18 mouse cellular contexts compared by ENCODE assay signal in the genomic region with DNA sequence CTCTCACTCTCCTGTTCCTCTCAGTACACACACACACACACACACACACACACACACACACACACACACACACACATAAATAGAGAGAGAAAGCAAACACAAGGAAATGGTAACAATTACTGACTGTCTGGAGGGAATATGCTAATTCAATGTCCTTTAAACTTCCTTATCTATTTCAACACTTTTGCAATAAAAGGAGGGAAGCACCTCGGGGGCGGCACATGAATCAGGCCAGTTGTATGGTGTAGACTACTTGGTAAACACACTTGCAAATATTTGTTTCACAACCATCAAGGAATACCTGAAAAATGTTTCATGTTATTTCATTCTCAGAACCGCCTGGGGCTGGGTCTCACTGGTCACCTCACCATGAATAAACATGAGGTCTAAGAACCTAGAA. TPM values are rescaled to one million over a fixed set of nuclear protein-coding genes. Genes with fewer than 3 reads are reported as not detected.
A peak's percentile ranks its signal among the peaks of the same experiment; 100 is the strongest.
DNase-seq lines count a peak whose midpoint lies in the region; ATAC-seq and TF ChIP-seq lines count a peak whose summit lies in the region.
"Had no signal": no experiment of that assay in that cellular context is flagged by ENCODE, and none has a peak within 500 bp of the region (broad histone marks: within the 10 kb centered on the region; RNA-seq: fewer than 3 reads in every experiment).

No protein-coding gene starts in this region.

- no peak for TF ChIP-seq CTCF in bone marrow, adult 2 months (IDR thresholded peaks at IDR 0.05; ENCODE audit: control insufficient read depth, insufficient read depth, low read length)
- no peak for TF ChIP-seq CTCF in liver, adult 2 months (IDR thresholded peaks at IDR 0.05; ENCODE audit: low read depth, low read length)
- TF ChIP-seq CTCF in small intestine, adult 2 months (IDR thresholded peaks at IDR 0.05; ENCODE audit: extremely low read depth, insufficient read length, insufficient replicate concordance, low read depth, low read length): no peak
- TF ChIP-seq CTCF in layer of hippocampus, adult 2 months (conservative IDR thresholded peaks at IDR 0.05): no peak

- H3K4me3 ChIP-seq in bone marrow, adult 2 months (replicated peaks; ENCODE audit: control insufficient read depth, low read depth, low read length): no peak overlapping the region
- H3K4me3 ChIP-seq in liver, adult 2 months (ENCODE audit: insufficient read depth, low read depth, low read length): no peak overlapping the region
- no peak overlapping the region for H3K4me3 ChIP-seq in small intestine, adult 2 months (ENCODE audit: low read depth, low read length)
- no peak overlapping the region for H3K4me3 ChIP-seq in layer of hippocampus, adult 2 months
- H3K4me3 ChIP-seq: forebrain, embryonic 10.5 days; heart, embryonic 13.5 days; midbrain, embryonic 12.5 days; neural tube, embryonic 13.5 days had no signal

- peaks cover 55% of the 10 kb centered on the region for H3K79me2 ChIP-seq in liver, adult 2 months (ENCODE audit: control insufficient read depth, insufficient read depth, low read length)

- WGBS in bone marrow, adult 2 months: 30% methylated on average over 3 of the region's 3 CpGs
- 22% methylated on average over 3 of the region's 3 CpGs for WGBS in liver, adult 2 months
- WGBS in small intestine, adult 2 months: 32% methylated on average over 3 of the region's 3 CpGs

- no peaks in the 10 kb centered on the region for H3K36me3 ChIP-seq in liver, adult 2 months (ENCODE audit: control insufficient read depth, insufficient read depth, low read length)
- H3K36me3 ChIP-seq in small intestine, adult 2 months (ENCODE audit: control insufficient read depth, insufficient read depth, low read length): no peaks in the 10 kb centered on the region
- H3K36me3 ChIP-seq: forebrain, embryonic 10.5 days; heart, embryonic 13.5 days; midbrain, embryonic 12.5 days; neural tube, embryonic 13.5 days had no signal

- DNase-seq in kidney, adult 9 months: peak; percentile 15
- DNase-seq in kidney, postnatal 10 days: no peak
- DNase-seq in liver, adult 2 months (ENCODE audit: extremely low read depth, low read depth, low spot score): no peak
- DNase-seq in layer of hippocampus, adult 2 months (ENCODE audit: low spot score in 2 of 2): no peak
- DNase-seq: cerebellum, adult 9-11 months; gastrocnemius, postnatal 10 days; heart, postnatal 36 days; lung, adult 18-20 months; lung, postnatal 4 days; right cerebral cortex, postnatal 25 days; thymus, postnatal 36 days had no signal

- peaks cover 7% of the 10 kb centered on the region; the same call in 1 of the 2 replicates for H3K4me1 ChIP-seq in bone marrow, adult 2 months (ENCODE audit: control insufficient read depth, insufficient read depth, low read length)
- peaks cover 39% of the 10 kb centered on the region for H3K4me1 ChIP-seq in liver, adult 2 months (ENCODE audit: control insufficient read depth, insufficient read depth, low read length)
- H3K4me1 ChIP-seq in small intestine, adult 2 months (ENCODE audit: control insufficient read depth, insufficient read depth, insufficient read length, low read length): peaks cover 30% of the 10 kb centered on the region
- H3K4me1 ChIP-seq: midbrain, embryonic 12.5 days had no signal

- no peak for ATAC-seq in erythroid progenitor cell, adult 5-6 weeks (replicated peaks; ENCODE audit: low FRiP score, poor library complexity, severe bottlenecking)

- H3K27ac ChIP-seq in bone marrow, adult 2 months (ENCODE audit: control insufficient read depth, insufficient read depth, low read depth, low read length, poor library complexity): peak overlapping the region; percentile 88
- 0 out of 2 replicates have a peak overlapping the region, but pooled peaks have one; percentile 9 for H3K27ac ChIP-seq in liver, adult 2 months (replicated peaks; ENCODE audit: insufficient read depth, low read depth, low read length)
- 0 out of 2 replicates have a peak overlapping the region, but pooled peaks have one; percentile 54 for H3K27ac ChIP-seq in small intestine, adult 2 months (ENCODE audit: insufficient read depth, low read depth, low read length)
- no peak overlapping the region for H3K27ac ChIP-seq in layer of hippocampus, adult 2 months
- H3K27ac ChIP-seq: forebrain, embryonic 10.5 days; midbrain, embryonic 12.5 days had no signal

- H3K27me3 ChIP-seq in liver, adult 2 months (ENCODE audit: control insufficient read depth, insufficient read depth, low read length): no peaks in the 10 kb centered on the region
- no peaks in the 10 kb centered on the region for H3K27me3 ChIP-seq in small intestine, adult 2 months (ENCODE audit: control insufficient read depth, insufficient read depth, low read length)
- H3K27me3 ChIP-seq: heart, embryonic 13.5 days; midbrain, embryonic 12.5 days; neural tube, embryonic 13.5 days had no signal

- no peak overlapping the region for H3K9ac ChIP-seq in liver, adult 2 months (ENCODE audit: low read depth, low read length)
- H3K9ac ChIP-seq: heart, embryonic 13.5 days; midbrain, embryonic 12.5 days; neural tube, embryonic 13.5 days had no signal

- no peak for TF ChIP-seq POLR2A in bone marrow, adult 2 months (IDR thresholded peaks at IDR 0.05; ENCODE audit: borderline replicate concordance, control insufficient read depth, low read depth, low read length)
- no peak for TF ChIP-seq POLR2A in liver, adult 2 months (IDR thresholded peaks at IDR 0.05; ENCODE audit: extremely low read depth, insufficient read depth, low read length)
- no peak for TF ChIP-seq POLR2A in small intestine, adult 2 months (IDR thresholded peaks at IDR 0.05; ENCODE audit: low read depth, low read length)

RNA-seq across cellular contexts. Expression of a gene that starts 30.9 kb away (rescaled TPM):
- 0.56 and 0.87 TPM in 2 replicates for polyA plus RNA-seq in bone marrow, adult 2 months (2011; ENCODE audit: insufficient read depth, insufficient read length, low replicate concordance, missing spikeins)
- 232 and 384 TPM in 2 replicates for total RNA-seq in liver, adult 2 months (2014; rRNA removed)
- 204 and 210 TPM in 2 replicates for polyA plus RNA-seq in liver, adult 2 months (2012; rRNA removed)
- polyA plus RNA-seq in small intestine, adult 2 months (2012; rRNA removed): 0.33 and 0.56 TPM in 2 replicates
- not detected in 2 replicates for total RNA-seq in erythroid progenitor cell, adult 5-6 weeks (2015; ENCODE audit: low replicate concordance)
- 0.64 and 1.2 TPM in 2 replicates for total RNA-seq in erythroid progenitor cell, adult 5-6 weeks (2017; ENCODE audit: low replicate concordance)
- under 1 TPM; 0.20 to 0.39 TPM for total RNA-seq in layer of hippocampus, adult 2 months (2021)
- total RNA-seq: heart, postnatal 36 days had no signal
- polyA plus RNA-seq: forebrain, embryonic 10.5 days; midbrain, embryonic 12.5 days had no signal

Comparison
In these comparisons a context has a peak if more than half of its experiments do, and no peak if none do; other contexts are left out.
1. RNA of a gene that starts 30.9 kb away (total RNA-seq): 232 to 384 TPM in liver, adult 2 months; 0.64 to 1.2 TPM in erythroid progenitor cell, adult 5-6 weeks and 0.20 to 0.39 TPM in layer of hippocampus, adult 2 months; every median in the first group is over 100 times any median in the second.